Mouse (Mus musculus) heart, adult 2 months (tissue): ENCODE measurements around the gene Gm20708. TPM values are rescaled to one million over a fixed set of nuclear protein-coding genes. Genes with fewer than 3 reads are reported as not detected.

ENCODE experiments used
- DNase-seq, 2 experiments: peaks; one replicate each; pipeline ENCODE4 v3.0.0; 2021
- H3K27ac ChIP-seq: fragments of 200-600 bp; 2 replicates; pipeline ENCODE4 v1.8.1; 2022
- H3K27me3 ChIP-seq: fragments of 200-500 bp; 2 replicates; pipeline ENCODE4 v1.6.1; 2012; ENCODE audit warnings: mild to moderate bottlenecking, low read length, inconsistent platforms, mixed read lengths; ENCODE audit not compliant: control insufficient read depth, insufficient read depth
- H3K36me3 ChIP-seq: fragments of 200-500 bp; 2 replicates; pipeline ENCODE4 v1.6.1; 2012; ENCODE audit warnings: low read length, inconsistent platforms; ENCODE audit not compliant: control insufficient read depth, insufficient read depth
- H3K4me1 ChIP-seq: fragments of 200-500 bp; 2 replicates; pipeline ENCODE4 v1.6.1; 2011; ENCODE audit warnings: low read length; ENCODE audit not compliant: control insufficient read depth, insufficient read depth
- H3K4me3 ChIP-seq: fragments of 200-600 bp; 2 replicates; pipeline ENCODE4 v1.8.1; 2022
- H3K79me2 ChIP-seq: fragments of 200-500 bp; replicated peaks from 2 replicates; pipeline ENCODE4 v1.6.1; 2012; ENCODE audit warnings: mild to moderate bottlenecking, inconsistent platforms, low read length, moderate library complexity, mixed read lengths; ENCODE audit not compliant: control insufficient read depth, insufficient read depth
- H3K9ac ChIP-seq: fragments of 200-500 bp; 2 replicates; pipeline ENCODE4 v1.6.1; 2012; ENCODE audit warnings: low read depth, mild to moderate bottlenecking, control low read depth, inconsistent platforms, low read length, mixed read lengths
- CTCF ChIP-seq: fragments of 200-600 bp; IDR thresholded peaks from 2 replicates; pipeline ENCODE4 v1.8.1; 2022; ENCODE audit warnings: antibody characterized with exemption, mild to moderate bottlenecking, moderate library complexity
- EP300 ChIP-seq: fragments of 200-500 bp; IDR thresholded peaks from 2 replicates; pipeline ENCODE4 v1.6.1; 2011; ENCODE audit warnings: low read depth, low read length, control low read depth; ENCODE audit not compliant: insufficient read depth
- POLR2A ChIP-seq: fragments of 200-500 bp; IDR thresholded peaks from 2 replicates; pipeline ENCODE4 v1.6.1; 2011; ENCODE audit warnings: mild to moderate bottlenecking, low read depth, low read length, control low read depth; ENCODE audit not compliant: insufficient read depth
- WGBS: fragments of 180-500 bp; shearing (Covaris S2); methylation state at CpG from one replicate; pipeline ENCODE4 v1.1.7; 2018; 5-methylcytosine and 5-hydroxymethylcytosine counted together
- intact Hi-C: fragments of 180-260 bp; cut with DNase I; formaldehyde crosslinking; loops from one replicate; pipeline ENCODE4 v1.15.1; 2025
- polyA plus RNA-seq: library from polyadenylated mRNA; depleted of rRNA; stranded (reverse); fragments of >200 nt; gene quantifications from 2 replicates; pipeline ENCODE4 v1.2.3, GENCODE M21; 2012
- total RNA-seq, 2 experiments: library from RNA; stranded (reverse); gene quantifications; 2 replicates each; pipeline ENCODE4 v1.2.3; 2021

Gm20708 gene
- total and polyA plus RNA-seq, 3 experiments: 0.44 to 0.57 (median 0.48) TPM

- DNase-seq: peak; percentile 44 to 53
- Histone ChIP-seq H3K9ac (no peak overlapping the region), H3K4me1 (peaks cover 3% of the 10 kb centered on the region; the same call in 1 of the 2 replicates), H3K79me2 (no peaks in the 10 kb centered on the region), H3K36me3 (no peaks in the 10 kb centered on the region), H3K27ac (no peak overlapping the region), H3K27me3 (no peaks in the 10 kb centered on the region), H3K4me3 (no peak overlapping the region)
- 75% methylated on average over 10 of the region's 10 CpGs for WGBS
- TF ChIP-seq EP300 (no peak), POLR2A (no peak), CTCF (no peak)
- intact Hi-C loops: no loop called here
Measured at GRCm38 (mm10) chr11:117774925-117775324, 34.5 kb upstream of the Gm20708 start.

DNA sequence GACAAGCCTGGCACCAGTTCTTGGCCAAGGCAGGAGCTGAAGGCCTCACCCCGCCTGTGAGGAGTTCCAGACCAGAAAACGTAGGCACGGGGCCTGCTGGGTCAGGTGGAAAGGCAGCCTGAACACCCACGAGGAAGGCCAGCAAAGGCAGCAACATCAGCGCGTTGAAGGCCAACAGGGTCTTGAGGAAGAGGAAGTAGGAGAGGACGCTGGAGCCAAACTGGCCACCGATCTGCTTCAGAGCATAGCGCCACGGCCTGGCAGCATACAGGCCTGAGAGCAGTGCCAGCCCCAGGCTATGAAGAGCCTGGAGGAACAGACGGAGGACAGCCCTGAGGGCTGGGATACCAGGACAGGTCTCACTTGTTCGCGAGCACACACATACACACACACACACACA, 33.9 kb upstream of the Gm20708 start:
- H3K27ac ChIP-seq: no peak overlapping the region
- no peaks in the 10 kb centered on the region for H3K79me2 ChIP-seq
- TF ChIP-seq POLR2A (no peak), CTCF (no peak), EP300 (no peak)
- no peaks in the 10 kb centered on the region for H3K36me3 ChIP-seq
- no peak overlapping the region for H3K9ac ChIP-seq
- peaks cover 3% of the 10 kb centered on the region; the same call in 1 of the 2 replicates for H3K4me1 ChIP-seq
- intact Hi-C loops: no loop called here
- DNase-seq: peak in 1 of 2 experiments; percentile 38
- WGBS: 79% methylated on average over 13 of the region's 13 CpGs
- H3K4me3 ChIP-seq: no peak overlapping the region
- H3K27me3 ChIP-seq: no peaks in the 10 kb centered on the region

- no peaks in the 10 kb centered on the region for H3K79me2 ChIP-seq
- no peak for DNase-seq
- no peak overlapping the region for H3K27ac ChIP-seq
- TF ChIP-seq CTCF (no peak), POLR2A (no peak), EP300 (no peak)
- no peaks in the 10 kb centered on the region for H3K36me3 ChIP-seq
- H3K9ac ChIP-seq: no peak overlapping the region
- intact Hi-C loops: no loop called here
- peaks cover 4% of the 10 kb centered on the region; the same call in 1 of the 2 replicates for H3K4me1 ChIP-seq
- H3K27me3 ChIP-seq: no peaks in the 10 kb centered on the region
- WGBS: 92% methylated on average over 14 of the region's 14 CpGs
- H3K4me3 ChIP-seq: no peak overlapping the region
Measured at GRCm38 (mm10) chr11:117776085-117776792, 33.2 kb upstream of the Gm20708 start.

- H3K4me3 ChIP-seq: no peak overlapping the region
- H3K4me1 ChIP-seq: peaks cover 6% of the 10 kb centered on the region; the same call in 1 of the 2 replicates
- no peak for DNase-seq
- no peaks in the 10 kb centered on the region for H3K36me3 ChIP-seq
- no peaks in the 10 kb centered on the region for H3K79me2 ChIP-seq
- no peak for TF ChIP-seq CTCF
- no peak for TF ChIP-seq EP300
- TF ChIP-seq POLR2A: no peak
- H3K27me3 ChIP-seq: no peaks in the 10 kb centered on the region
- no peak overlapping the region for H3K9ac ChIP-seq
- intact Hi-C loops: no loop called here
- no peak overlapping the region for H3K27ac ChIP-seq
- WGBS: 82% methylated on average over 5 of the region's 5 CpGs
Measured at GRCm38 (mm10) chr11:117777111-117777510, 32.4 kb upstream of the Gm20708 start.

GRCm38 (mm10) chr11:117778031-117778430, 31.4 kb upstream of the Gm20708 start:
- no peaks in the 10 kb centered on the region for H3K79me2 ChIP-seq
- H3K9ac ChIP-seq: no peak overlapping the region
- H3K36me3 ChIP-seq: no peaks in the 10 kb centered on the region
- DNase-seq: no peak
- H3K27ac ChIP-seq: no peak overlapping the region
- H3K4me3 ChIP-seq: no peak overlapping the region
- intact Hi-C loops: no loop called here
- peaks cover 6% of the 10 kb centered on the region; the same call in 1 of the 2 replicates for H3K4me1 ChIP-seq
- WGBS: 93% methylated on average over 11 of the region's 11 CpGs
- no peaks in the 10 kb centered on the region for H3K27me3 ChIP-seq
- no peak for TF ChIP-seq CTCF
- TF ChIP-seq POLR2A: no peak

DNA sequence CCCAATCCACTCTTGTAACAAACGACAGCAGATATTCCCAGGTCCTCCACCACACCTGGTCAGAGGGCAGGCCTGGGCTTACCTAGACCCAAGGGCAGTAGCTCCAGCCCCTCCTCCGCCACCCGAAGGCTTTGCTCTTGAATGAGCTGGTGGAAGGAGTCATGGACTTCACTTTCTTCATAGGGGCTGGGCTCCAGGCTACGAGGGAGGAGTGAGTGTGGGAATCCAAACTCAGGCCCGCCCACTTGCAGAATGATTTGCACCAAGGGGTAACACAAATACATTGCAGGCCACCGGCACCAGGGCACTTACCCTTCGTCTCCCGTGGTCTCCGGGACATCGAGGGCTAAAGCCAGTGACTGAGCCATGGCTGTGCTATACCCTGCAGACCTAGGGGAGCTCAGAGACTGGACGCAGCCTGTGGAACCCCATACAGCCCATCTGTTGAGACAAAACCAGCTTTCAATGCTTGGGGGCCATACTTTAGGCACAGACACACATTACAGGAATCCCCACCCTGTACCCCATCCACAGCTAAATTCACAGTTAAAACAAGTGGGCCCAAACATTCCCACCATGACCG, 30.5 kb upstream of the Gm20708 start:
- intact Hi-C loops: no loop called here
- peak; percentile 45 to 58 for DNase-seq
- Histone ChIP-seq H3K4me1 (peaks cover 6% of the 10 kb centered on the region; the same call in 1 of the 2 replicates), H3K27me3 (no peaks in the 10 kb centered on the region), H3K4me3 (peak overlapping the region; percentile 52), H3K9ac (peak overlapping the region; percentile 74), H3K36me3 (no peaks in the 10 kb centered on the region), H3K79me2 (no peaks in the 10 kb centered on the region), H3K27ac (peak overlapping the region; percentile 96)
- TF ChIP-seq CTCF (no peak), POLR2A (no peak), EP300 (no peak)
- 44% methylated on average over 12 of the region's 12 CpGs for WGBS
